Mouse (Mus musculus) B cell, adult 62 days (primary cell): Measurements from ENCODE around the gene Aqr. TPM values are rescaled to one million over a fixed set of nuclear protein-coding genes. Genes with fewer than 3 reads are reported as not detected.

Source experiments
- total RNA-seq: library from RNA; stranded (reverse); gene quantifications from 4 replicates; pipeline ENCODE4 v1.2.4, GENCODE M21; 2023

Aqr gene
- 70.4 to 72.5 TPM (median 71.2 TPM) in 4 replicates for total RNA-seq

GRCm38 (mm10) chr2:114186924-114187323 is at the start of gene Aqr:
Aqr (minus strand) TSS chr2:114187024.

GRCm38 (mm10) chr2:114200932-114201559 is 14.2 kb upstream of the Aqr start, which contains the start of gene Zfp770:
Zfp770 (minus strand) TSS chr2:114201469.

GRCm38 (mm10) chr2:114052696-114053598 is 133.9 kb downstream of the Aqr start, which contains the start of gene Actc1:
Actc1 (minus strand) TSS chr2:114053548.

Other genes with a start within 250 kb of the Aqr start
- gene Gjd2, start 173.4 kb downstream of the Aqr start, total RNA-seq: not detected in 4 replicates
- not detected in 4 replicates for gene Actc1, start 133.5 kb downstream of the Aqr start, total RNA-seq
- gene Zfp770, start 14.4 kb upstream of the Aqr start, total RNA-seq: 8.3 to 10.5 TPM (median 9.4 TPM) in 4 replicates